Mouse (Mus musculus): ENCODE results near the gene Gm11627. TPM values are rescaled to one million over a fixed set of nuclear protein-coding genes. Genes with fewer than 3 reads are reported as not detected.
A peak's percentile ranks its signal among the peaks of the same experiment; 100 is the strongest.

Gene Gm11627
- polyA plus RNA-seq, 1 experiment from 2014 or later = 10.8 TPM

- H3K4me3 ChIP-seq (ENCODE audit: low read length) = peak overlapping the region; percentile 81
- no peaks in the 10 kb centered on the region for H3K36me3 ChIP-seq (ENCODE audit: insufficient read depth, low read length)
- H3K4me1 ChIP-seq (ENCODE audit: insufficient read depth, low read length) = peaks cover 21% of the 10 kb centered on the region
- H3K27me3 ChIP-seq (ENCODE audit: insufficient read depth, low read length) = no peaks in the 10 kb centered on the region
- WGBS = under 1% methylated on average over 10 of the region's 10 CpGs
- H3K4me2 ChIP-seq (replicated peaks; ENCODE audit: low read depth, low read length) = peak overlapping the region; percentile 62
- peak overlapping the region; percentile 81 for H3K9ac ChIP-seq (replicated peaks; ENCODE audit: low read length)
- ATAC-seq (ENCODE audit: low FRiP score, low TSS enrichment) = peak; percentile 62
- H3K9me3 ChIP-seq (ENCODE audit: low read length) = no peaks in the 10 kb centered on the region
- peak overlapping the region; percentile 99 for H3K27ac ChIP-seq (ENCODE audit: low read length)
Observed at GRCm38 (mm10) chr11:102603496-102603850, 24.2 kb upstream of the Gm11627 start.

GRCm38 (mm10) chr11:102602816-102603495 is 23.7 kb upstream of the Gm11627 start:
- no peak for ATAC-seq (ENCODE audit: low FRiP score, low TSS enrichment)
- no peaks in the 10 kb centered on the region for H3K9me3 ChIP-seq (ENCODE audit: low read length)
- H3K4me1 ChIP-seq (ENCODE audit: insufficient read depth, low read length) = peaks cover 16% of the 10 kb centered on the region
- H3K36me3 ChIP-seq (ENCODE audit: insufficient read depth, low read length) = no peaks in the 10 kb centered on the region
- H3K9ac ChIP-seq (replicated peaks; ENCODE audit: low read length) = peak overlapping the region; percentile 81
- H3K4me3 ChIP-seq (ENCODE audit: low read length) = peak overlapping the region; percentile 81
- peak overlapping the region; percentile 99 for H3K27ac ChIP-seq (ENCODE audit: low read length)
- 3% methylated on average over 13 of the region's 13 CpGs for WGBS
- no peaks in the 10 kb centered on the region for H3K27me3 ChIP-seq (ENCODE audit: insufficient read depth, low read length)
- H3K4me2 ChIP-seq (replicated peaks; ENCODE audit: low read depth, low read length) = peak overlapping the region; percentile 62

GRCm38 (mm10) chr11:102599912-102600311 is 20.7 kb upstream of the Gm11627 start:
- H3K4me1 ChIP-seq (ENCODE audit: insufficient read depth, low read length) = peaks cover 24% of the 10 kb centered on the region

GRCm38 (mm10) chr11:102595341-102595820 is 16.1 kb upstream of the Gm11627 start:
- peaks cover 22% of the 10 kb centered on the region for H3K4me1 ChIP-seq (ENCODE audit: insufficient read depth, low read length)
- H3K9me3 ChIP-seq (ENCODE audit: low read length) = no peaks in the 10 kb centered on the region
- H3K9ac ChIP-seq (replicated peaks; ENCODE audit: low read length) = peak overlapping the region; percentile 17
- H3K27ac ChIP-seq (ENCODE audit: low read length) = peak overlapping the region; percentile 84
- peak; percentile 86 for ATAC-seq (ENCODE audit: low FRiP score, low TSS enrichment)
- no peaks in the 10 kb centered on the region for H3K27me3 ChIP-seq (ENCODE audit: insufficient read depth, low read length)
- WGBS = 3% methylated on average over 3 of the region's 4 CpGs
- no peaks in the 10 kb centered on the region for H3K36me3 ChIP-seq (ENCODE audit: insufficient read depth, low read length)
- peak overlapping the region; percentile 15; the same call in 1 of the 2 replicates for H3K4me2 ChIP-seq (replicated peaks; ENCODE audit: low read depth, low read length)
- no peak overlapping the region for H3K4me3 ChIP-seq (ENCODE audit: low read length)

More at GRCm38 (mm10) chr11:102599912-102600311, 20.7 kb upstream of the Gm11627 start:
- Histone ChIP-seq H3K27me3 (ENCODE audit: insufficient read depth, low read length) (no peaks in the 10 kb centered on the region), H3K4me2 (replicated peaks; ENCODE audit: low read depth, low read length) (no peak overlapping the region), H3K9me3 (ENCODE audit: low read length) (no peaks in the 10 kb centered on the region), H3K9ac (replicated peaks; ENCODE audit: low read length) (no peak overlapping the region), H3K4me3 (ENCODE audit: low read length) (no peak overlapping the region), H3K36me3 (ENCODE audit: insufficient read depth, low read length) (no peaks in the 10 kb centered on the region), H3K27ac (ENCODE audit: low read length) (no peak overlapping the region)
- WGBS = 91% methylated on average over 3 of the region's 3 CpGs
- no peak for ATAC-seq (ENCODE audit: low FRiP score, low TSS enrichment)

GRCm38 (mm10) chr11:102587554-102587953 is 8.3 kb upstream of the Gm11627 start:
- no peak for ATAC-seq (ENCODE audit: low FRiP score, low TSS enrichment)

GRCm38 (mm10) chr11:102586445-102587130 is 7.3 kb upstream of the Gm11627 start:
- no peak overlapping the region for H3K9ac ChIP-seq (replicated peaks; ENCODE audit: low read length)
- WGBS = 94% methylated on average over 4 of the region's 4 CpGs
- no peak overlapping the region for H3K4me2 ChIP-seq (replicated peaks; ENCODE audit: low read depth, low read length)
- no peak overlapping the region for H3K27ac ChIP-seq (ENCODE audit: low read length)
- ATAC-seq (ENCODE audit: low FRiP score, low TSS enrichment) = no peak
- peaks cover 4% of the 10 kb centered on the region; the same call in 1 of the 2 replicates for H3K27me3 ChIP-seq (ENCODE audit: insufficient read depth, low read length)
- H3K36me3 ChIP-seq (ENCODE audit: insufficient read depth, low read length) = no peaks in the 10 kb centered on the region
- H3K9me3 ChIP-seq (ENCODE audit: low read length) = no peaks in the 10 kb centered on the region; the same call in 1 of the 2 replicates
- no peak overlapping the region for H3K4me3 ChIP-seq (ENCODE audit: low read length)
- peaks cover 15% of the 10 kb centered on the region for H3K4me1 ChIP-seq (ENCODE audit: insufficient read depth, low read length)

More at GRCm38 (mm10) chr11:102587554-102587953, 8.3 kb upstream of the Gm11627 start:
- peaks cover under 1% of the 10 kb centered on the region; the same call in 1 of the 2 replicates for H3K27me3 ChIP-seq (ENCODE audit: insufficient read depth, low read length)
- no peak overlapping the region for H3K4me2 ChIP-seq (replicated peaks; ENCODE audit: low read depth, low read length)
- H3K9me3 ChIP-seq (ENCODE audit: low read length) = no peaks in the 10 kb centered on the region; the same call in 1 of the 2 replicates
- H3K4me1 ChIP-seq (ENCODE audit: insufficient read depth, low read length) = peaks cover 6% of the 10 kb centered on the region
- no peaks in the 10 kb centered on the region for H3K36me3 ChIP-seq (ENCODE audit: insufficient read depth, low read length)
- no peak overlapping the region for H3K27ac ChIP-seq (ENCODE audit: low read length)
- no peak overlapping the region for H3K9ac ChIP-seq (replicated peaks; ENCODE audit: low read length)
- no peak overlapping the region for H3K4me3 ChIP-seq (ENCODE audit: low read length)
- WGBS = 93% methylated on average over 3 of the region's 3 CpGs

- Histone ChIP-seq H3K27ac (ENCODE audit: low read length) (peak overlapping the region; percentile 87; the same call in 1 of the 2 replicates), H3K9me3 (ENCODE audit: low read length) (no peaks in the 10 kb centered on the region; the same call in 1 of the 2 replicates), H3K27me3 (ENCODE audit: insufficient read depth, low read length) (peaks cover 4% of the 10 kb centered on the region; the same call in 1 of the 2 replicates), H3K4me3 (ENCODE audit: low read length) (no peak overlapping the region), H3K4me1 (ENCODE audit: insufficient read depth, low read length) (peaks cover 35% of the 10 kb centered on the region), H3K9ac (replicated peaks; ENCODE audit: low read length) (peak overlapping the region; percentile 31; the same call in 1 of the 2 replicates), H3K36me3 (ENCODE audit: insufficient read depth, low read length) (no peaks in the 10 kb centered on the region), H3K4me2 (replicated peaks; ENCODE audit: low read depth, low read length) (no peak overlapping the region)
- ATAC-seq (ENCODE audit: low FRiP score, low TSS enrichment) = no peak
- WGBS = 6% methylated on average over 5 of the region's 5 CpGs
Observed at GRCm38 (mm10) chr11:102582736-102583135, 3.5 kb upstream of the Gm11627 start.

- Histone ChIP-seq H3K27ac (ENCODE audit: low read length) (peak overlapping the region; percentile 87), H3K4me1 (ENCODE audit: insufficient read depth, low read length) (peaks cover 35% of the 10 kb centered on the region), H3K4me3 (ENCODE audit: low read length) (no peak overlapping the region), H3K4me2 (replicated peaks; ENCODE audit: low read depth, low read length) (peak overlapping the region; percentile 5; the same call in 1 of the 2 replicates), H3K9ac (replicated peaks; ENCODE audit: low read length) (peak overlapping the region; percentile 31; the same call in 1 of the 2 replicates), H3K36me3 (ENCODE audit: insufficient read depth, low read length) (no peaks in the 10 kb centered on the region), H3K9me3 (ENCODE audit: low read length) (no peaks in the 10 kb centered on the region; the same call in 1 of the 2 replicates), H3K27me3 (ENCODE audit: insufficient read depth, low read length) (peaks cover 4% of the 10 kb centered on the region; the same call in 1 of the 2 replicates)
- 30% methylated on average over 13 of the region's 13 CpGs for WGBS
- no peak for ATAC-seq (ENCODE audit: low FRiP score, low TSS enrichment)
Observed at GRCm38 (mm10) chr11:102582016-102582610, 2.9 kb upstream of the Gm11627 start.

GRCm38 (mm10) chr11:102581281-102582015 is 2.2 kb upstream of the Gm11627 start:
- H3K4me3 ChIP-seq (ENCODE audit: low read length) = no peak overlapping the region
- no peaks in the 10 kb centered on the region for H3K36me3 ChIP-seq (ENCODE audit: insufficient read depth, low read length)
- no peak overlapping the region for H3K4me2 ChIP-seq (replicated peaks; ENCODE audit: low read depth, low read length)
- peaks cover 4% of the 10 kb centered on the region; the same call in 1 of the 2 replicates for H3K27me3 ChIP-seq (ENCODE audit: insufficient read depth, low read length)
- ATAC-seq (ENCODE audit: low FRiP score, low TSS enrichment) = no peak
- no peak overlapping the region for H3K9ac ChIP-seq (replicated peaks; ENCODE audit: low read length)
- H3K4me1 ChIP-seq (ENCODE audit: insufficient read depth, low read length) = peaks cover 35% of the 10 kb centered on the region
- no peaks in the 10 kb centered on the region for H3K9me3 ChIP-seq (ENCODE audit: low read length)
- 30% methylated on average over 11 of the region's 11 CpGs for WGBS
- H3K27ac ChIP-seq (ENCODE audit: low read length) = peak overlapping the region; percentile 87
